Mouse (Mus musculus): Measurements from ENCODE around the gene Nudt9. TPM values are rescaled to one million over a fixed set of nuclear protein-coding genes. Genes with fewer than 3 reads are reported as not detected.

Nudt9 gene
- polyA plus RNA-seq (2012; rRNA removed; ENCODE audit: low replicate concordance): 49.6 and 68.0 TPM in 2 replicates

DNA sequence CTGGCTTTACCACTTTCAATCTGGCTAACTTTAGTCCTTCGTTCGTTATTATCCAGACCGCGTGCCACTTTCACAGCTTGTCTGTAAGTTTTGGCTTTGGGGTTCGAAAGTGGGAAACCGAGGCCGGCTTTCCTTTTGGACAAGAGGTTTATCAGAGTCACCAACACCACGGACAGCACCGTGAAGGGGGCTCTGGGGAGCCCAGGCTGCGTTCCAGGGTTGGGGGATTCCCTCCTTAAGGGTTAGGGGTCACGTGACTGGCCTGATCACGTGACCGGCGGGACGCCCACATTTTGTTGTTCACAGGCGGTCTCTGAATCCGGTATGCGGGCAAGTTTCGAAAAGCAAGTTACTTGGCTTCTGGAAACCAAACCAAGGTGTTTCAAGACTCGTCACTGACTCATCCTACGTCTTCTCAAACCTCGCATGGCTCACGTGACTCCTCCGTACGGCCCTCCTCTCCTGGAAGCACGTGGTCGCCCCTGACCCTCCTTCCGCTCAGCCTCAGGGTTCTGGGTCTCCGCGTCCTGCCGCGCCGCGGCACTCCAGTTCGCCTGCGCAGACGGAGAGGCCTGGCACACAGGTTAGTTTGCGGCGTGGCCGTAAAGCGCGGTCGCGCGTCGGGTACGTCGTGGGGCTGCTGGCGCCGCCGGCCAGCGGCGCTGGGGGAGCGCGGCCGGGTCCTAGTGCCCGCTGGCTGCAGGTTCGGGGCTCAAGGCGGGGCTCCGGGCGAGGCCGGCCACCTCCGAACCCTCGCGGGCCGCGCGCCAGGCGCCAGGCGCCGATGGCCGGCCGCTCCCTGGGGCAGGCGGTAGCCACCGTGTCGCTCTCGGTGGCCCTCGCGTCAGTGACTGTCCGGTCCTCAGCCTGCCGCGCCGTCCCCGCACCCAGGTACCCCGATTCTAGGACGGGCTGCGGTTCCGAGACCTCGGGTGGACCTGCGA is at the start of gene Nudt9:
Gene Nudt9, plus strand, starts transcription at position 51 of the 944 bp plus-strand sequence.

DNA sequence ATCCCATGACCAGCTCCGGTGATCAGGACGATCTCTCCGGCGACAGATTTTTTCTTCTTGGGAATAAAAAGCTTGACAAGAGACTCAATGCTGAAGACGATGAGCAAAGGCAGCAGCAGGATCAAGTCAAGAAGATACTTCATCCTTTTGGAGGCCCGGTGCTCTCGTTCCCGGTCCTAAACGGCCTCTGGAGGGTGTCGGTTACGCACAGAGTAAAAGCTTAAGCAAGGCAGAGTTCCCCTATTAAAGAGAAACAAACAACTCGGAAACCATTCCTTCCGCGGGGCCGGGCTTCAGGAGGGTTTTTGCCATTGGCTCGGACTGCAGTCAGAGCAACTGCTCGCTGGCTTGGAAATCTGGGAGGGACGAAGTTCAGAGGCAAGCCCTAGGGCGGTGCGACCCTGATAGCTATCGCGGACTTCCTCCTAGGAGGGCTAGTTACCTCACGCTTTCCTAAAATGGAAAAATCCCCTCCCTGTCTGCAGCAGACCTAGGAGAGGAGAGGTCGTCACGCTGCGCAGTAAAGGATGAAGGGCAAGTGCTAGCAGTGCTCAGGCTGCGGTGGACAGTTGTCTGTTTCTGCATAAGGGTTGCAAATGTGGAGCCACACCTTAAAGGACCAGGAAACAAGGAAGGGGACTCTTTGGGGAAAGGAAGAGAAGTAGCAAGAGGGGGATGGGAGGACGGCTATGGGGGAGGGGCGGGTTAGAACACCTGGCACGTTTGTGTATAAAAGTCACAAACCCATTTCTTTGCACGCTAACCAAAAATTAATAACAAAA is 24.3 kb upstream of the Nudt9 start, which contains the start of gene Hsd17b11:
Gene Hsd17b11, minus strand, starts transcription at position 323 of the 782 bp plus-strand sequence.

DNA sequence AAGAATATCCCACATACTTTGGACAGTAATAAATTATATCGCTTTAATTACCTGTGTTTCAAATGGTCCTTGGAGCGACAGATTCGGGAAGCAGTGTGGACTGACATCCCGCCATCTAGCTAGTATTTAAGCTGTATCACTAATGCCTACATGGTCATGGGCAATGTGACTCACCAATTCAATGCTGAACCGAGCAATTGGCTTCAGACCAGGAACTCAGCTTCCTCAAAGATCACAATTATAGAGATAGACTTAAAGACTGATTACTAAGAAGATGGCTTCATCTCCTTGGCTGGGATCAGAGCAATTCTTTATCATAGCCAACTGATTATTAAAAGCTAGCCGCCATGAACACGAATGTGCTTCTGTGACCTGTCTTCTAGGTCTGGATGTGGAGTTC is 31.4 kb downstream of the Nudt9 start, which contains the start of gene Gm17660:
Gene Gm17660, minus strand, starts transcription at position 101 of the 400 bp plus-strand sequence.

DNA sequence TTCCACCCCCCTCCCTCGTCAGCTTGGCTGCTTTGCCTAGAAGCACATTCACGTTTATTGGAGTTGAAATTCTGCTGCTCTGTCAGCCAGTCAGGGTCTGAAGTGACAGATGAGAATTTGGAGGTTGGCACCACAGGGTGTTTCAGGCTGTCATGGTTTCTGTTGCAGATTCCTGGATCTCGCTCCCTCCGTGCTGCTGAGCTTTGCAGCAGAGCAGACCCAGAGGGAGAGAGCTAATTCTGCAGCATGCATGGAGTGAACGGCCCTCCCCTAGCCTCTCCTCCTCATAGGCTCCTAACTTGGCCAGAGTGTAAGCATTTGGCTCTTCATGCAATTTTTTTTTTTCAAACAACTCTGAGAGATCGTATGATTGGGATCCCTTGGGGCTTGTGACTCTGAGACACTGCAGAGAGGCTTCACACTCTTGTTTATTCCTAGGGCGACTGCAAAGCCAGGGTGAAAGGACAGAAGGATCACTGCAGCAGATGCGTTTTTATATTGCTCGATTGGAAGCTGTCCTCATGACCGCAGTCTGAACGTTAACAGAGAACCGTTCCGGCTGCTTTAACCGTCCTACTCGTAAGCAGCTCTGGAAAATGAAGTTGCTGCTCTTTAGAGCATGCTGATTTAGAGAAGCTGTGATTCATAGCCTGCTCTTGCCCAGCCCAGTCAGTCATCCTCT is 67.5 kb downstream of the Nudt9 start, which contains the start of gene Sparcl1:
Gene Sparcl1, minus strand, starts transcription at position 243 of the 682 bp plus-strand sequence.

Other genes with a start within 250 kb of the Nudt9 start
- 0.83 and 0.89 TPM in 2 replicates for gene Klhl8, start 135.0 kb upstream of the Nudt9 start, polyA plus RNA-seq (2012; rRNA removed; ENCODE audit: low replicate concordance)
- 4.3 and 14.9 TPM in 2 replicates for gene Hsd17b13, start 68.9 kb upstream of the Nudt9 start, polyA plus RNA-seq (2012; rRNA removed; ENCODE audit: low replicate concordance)
- 81.1 and 120 TPM in 2 replicates for gene Hsd17b11, start 24.4 kb upstream of the Nudt9 start, polyA plus RNA-seq (2012; rRNA removed; ENCODE audit: low replicate concordance)
- gene Gm17660, start 31.3 kb downstream of the Nudt9 start, polyA plus RNA-seq (2012; rRNA removed; ENCODE audit: low replicate concordance): not detected in 2 replicates
- gene Sparcl1, start 67.4 kb downstream of the Nudt9 start, polyA plus RNA-seq (2012; rRNA removed; ENCODE audit: low replicate concordance): 15.4 and 38.8 TPM in 2 replicates
- not detected in 2 replicates for gene Dspp, start 124.4 kb downstream of the Nudt9 start, polyA plus RNA-seq (2012; rRNA removed; ENCODE audit: low replicate concordance)
- gene Dmp1, start 156.3 kb downstream of the Nudt9 start, polyA plus RNA-seq (2012; rRNA removed; ENCODE audit: low replicate concordance): 0.04 and 0.05 TPM in 2 replicates

Measured in duodenum, adult 2 months (tissue).